Mouse (Mus musculus): ENCODE data around the gene Scarf2.

Gene Scarf2

DNA sequence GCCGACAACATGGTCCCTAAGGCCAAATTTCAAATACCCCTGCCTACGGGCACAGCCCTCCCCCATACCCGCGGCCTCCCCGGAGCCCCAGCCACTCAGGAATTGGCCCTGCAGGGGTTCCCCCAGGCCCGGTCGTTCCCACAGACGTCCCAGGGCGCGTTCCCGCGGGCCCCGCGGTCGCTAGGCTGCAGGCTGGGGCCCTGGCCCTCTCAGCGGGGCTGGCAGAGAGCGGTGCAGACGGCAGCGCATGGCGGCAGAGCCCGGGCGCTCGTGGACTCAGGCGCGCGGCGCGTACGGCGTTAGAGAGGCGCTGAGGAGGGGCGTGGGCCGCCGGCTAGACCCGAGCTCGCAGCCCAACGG lies 36.2 kb downstream of the Scarf2 start:
- no peak for DNase-seq

DNA sequence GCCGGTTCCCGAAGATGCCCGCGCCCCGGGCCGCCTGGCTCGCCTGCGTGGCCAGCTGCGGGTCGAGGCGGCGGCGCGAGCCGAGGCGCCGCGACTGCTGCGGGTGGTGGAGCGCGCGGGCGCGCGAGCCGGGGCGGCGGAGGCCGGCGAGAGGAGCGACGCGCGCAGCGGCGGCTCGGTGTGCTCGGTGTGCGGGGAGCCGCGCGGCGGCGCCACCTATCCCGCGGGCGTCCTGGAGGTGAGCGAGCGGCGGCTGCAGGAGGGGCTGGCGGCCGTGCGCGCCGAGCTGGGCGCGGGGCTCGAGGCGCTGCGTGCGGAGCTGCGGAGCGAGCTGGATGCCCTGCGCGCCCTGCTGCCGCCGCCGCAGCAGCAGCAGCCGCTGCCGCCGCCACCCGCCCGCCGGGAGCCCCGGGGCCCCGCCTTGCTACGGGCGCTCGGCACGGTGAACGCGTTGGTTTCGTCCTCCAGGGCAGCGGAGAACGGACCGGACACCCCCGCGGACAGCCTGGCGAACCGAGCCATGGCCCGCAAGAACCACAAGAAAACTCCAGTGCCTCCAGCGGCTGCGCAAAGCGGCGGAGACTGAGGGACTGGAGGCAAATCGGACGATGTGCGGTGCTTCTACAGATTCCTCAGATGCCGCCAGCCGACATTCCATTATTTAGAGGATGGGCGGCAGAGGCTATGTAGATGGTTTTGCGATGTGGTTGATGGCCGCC lies 36.8 kb downstream of the Scarf2 start:
- DNase-seq = no peak

DNA sequence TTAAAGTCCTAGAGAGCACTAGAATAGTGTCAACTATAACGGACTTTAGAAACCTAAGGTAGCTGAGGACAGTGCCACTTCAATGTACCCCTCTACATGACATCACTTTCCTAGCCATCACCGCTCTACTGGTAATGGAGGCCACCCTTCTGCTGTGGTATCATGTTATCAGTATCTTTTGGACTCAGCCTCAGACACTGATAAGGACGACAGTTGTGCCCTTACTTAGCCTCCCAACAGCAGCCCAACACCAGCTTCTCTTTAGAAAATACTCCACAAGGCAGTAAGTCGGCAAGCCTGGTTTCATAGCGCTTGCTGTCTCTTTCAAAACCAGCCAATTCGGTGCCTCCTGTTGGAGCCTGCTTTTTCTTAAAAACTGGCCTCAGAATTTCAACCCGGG lies 37.5 kb downstream of the Scarf2 start:
- no peak for DNase-seq

DNA sequence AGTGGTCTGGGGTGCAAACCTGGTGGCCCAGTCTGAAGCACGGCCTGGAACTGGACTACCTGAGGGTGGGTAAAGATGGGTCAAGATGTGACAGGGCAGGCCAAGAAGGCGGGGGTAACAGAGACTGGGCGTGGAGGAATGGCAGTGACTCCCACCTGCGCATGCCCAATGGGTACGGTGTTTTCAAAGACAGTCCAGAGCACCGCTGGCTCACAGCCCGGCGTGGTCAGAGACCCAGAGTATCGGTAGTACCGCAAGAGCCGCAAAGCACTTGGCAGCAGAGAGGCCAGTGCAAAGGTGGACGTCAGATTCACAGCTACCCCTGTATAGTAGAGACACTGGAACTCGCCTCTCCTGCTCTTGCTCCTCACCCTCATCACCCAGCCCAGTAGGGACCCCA lies 38.4 kb downstream of the Scarf2 start:
- DNase-seq = no peak

DNA sequence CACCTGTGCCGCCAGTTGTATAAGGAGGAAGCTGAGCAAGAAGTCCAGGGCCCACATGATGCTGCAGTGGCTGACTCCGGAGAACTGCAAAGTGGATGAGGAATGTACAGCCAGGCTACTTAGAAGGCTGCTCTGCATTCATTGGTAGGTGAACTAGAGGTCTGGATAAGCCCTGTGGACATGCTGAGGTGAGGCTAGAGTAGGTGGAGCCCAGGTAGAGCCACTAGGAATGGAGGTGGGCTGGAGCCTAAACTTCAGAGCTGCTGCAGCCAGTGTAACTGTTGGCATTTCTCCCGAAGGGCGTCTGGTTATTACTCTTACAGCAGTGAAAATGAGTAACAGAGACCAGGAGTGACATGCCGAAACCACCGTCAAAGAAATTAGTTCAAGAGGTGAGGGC lies 41.0 kb downstream of the Scarf2 start, which contains the start of gene Car15:
Gene Car15, minus strand, starts transcription at position 314 of the 400 bp plus-strand sequence.
- DNase-seq = no peak

DNA sequence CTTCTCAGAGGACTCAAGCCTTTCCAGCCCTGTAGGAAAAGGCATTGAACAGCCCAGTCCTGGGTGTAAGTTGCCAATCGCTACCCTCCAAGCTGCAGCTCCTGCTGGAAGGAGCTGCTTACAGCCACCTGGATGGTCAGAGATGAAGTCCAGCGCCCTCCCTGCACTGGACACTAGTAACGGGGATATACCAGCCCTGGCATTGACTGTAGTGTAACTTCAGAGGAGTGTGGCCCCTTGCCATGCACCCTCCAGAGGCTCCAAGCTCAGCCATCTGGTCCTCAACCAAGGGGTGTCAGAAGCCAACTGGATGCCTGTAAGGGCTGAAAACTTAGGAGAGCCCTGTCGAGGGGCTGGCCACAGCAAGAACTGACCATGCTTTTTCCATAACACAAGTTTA lies 42.9 kb downstream of the Scarf2 start:
- DNase-seq = no peak

DNA sequence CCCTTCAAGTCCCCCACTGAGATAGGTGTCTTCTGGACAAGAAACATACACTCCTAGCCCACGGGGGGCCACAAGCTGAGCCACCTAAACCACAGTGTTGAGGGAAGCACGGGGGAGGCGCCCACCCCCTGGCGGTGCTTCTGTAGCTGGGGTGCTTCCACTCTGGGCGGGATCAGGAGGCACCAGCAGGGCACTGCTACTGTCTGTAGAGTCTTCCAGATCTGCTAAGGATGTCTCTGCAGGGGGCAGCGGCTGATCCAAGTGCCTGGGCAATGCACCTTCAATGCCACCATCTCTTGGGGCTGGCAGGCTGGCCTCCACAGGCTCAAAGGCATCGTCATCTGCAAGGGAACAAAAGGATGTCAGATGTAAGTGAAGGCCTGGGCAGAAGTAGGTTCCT lies 45.4 kb downstream of the Scarf2 start:
- no peak for DNase-seq

DNA sequence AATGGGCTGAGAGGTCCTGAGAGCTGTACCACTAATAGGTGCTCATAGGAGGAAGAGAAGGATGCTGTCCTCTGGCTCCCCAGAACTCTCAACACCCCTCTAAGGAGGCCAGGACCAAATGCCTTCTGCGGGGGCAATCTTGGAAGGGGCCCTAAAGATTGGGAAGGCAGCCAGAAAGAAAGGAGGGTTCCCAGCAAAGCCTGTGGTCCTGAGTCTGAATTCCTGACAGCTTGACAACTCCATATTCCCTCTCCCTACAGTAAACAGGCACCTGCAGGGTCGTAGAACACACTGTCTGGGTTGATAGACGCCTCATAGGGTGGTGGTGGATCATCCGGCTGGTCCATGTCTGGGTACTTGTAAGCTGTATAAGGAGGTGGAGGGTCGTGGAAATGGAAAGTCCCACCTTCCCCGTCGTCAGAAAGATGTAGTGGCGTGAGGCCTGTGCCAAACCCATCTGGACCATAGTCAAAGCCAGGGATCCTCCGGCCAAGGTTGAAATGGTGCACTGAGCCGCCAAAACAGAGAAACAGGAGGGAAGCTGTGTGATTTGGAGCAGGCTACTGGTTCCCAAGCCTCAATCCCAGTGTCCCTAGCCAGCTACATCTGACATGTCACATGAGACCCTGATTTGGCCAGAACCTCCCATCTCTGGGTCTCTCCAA lies 46.8 kb downstream of the Scarf2 start:
- no peak for DNase-seq

DNA sequence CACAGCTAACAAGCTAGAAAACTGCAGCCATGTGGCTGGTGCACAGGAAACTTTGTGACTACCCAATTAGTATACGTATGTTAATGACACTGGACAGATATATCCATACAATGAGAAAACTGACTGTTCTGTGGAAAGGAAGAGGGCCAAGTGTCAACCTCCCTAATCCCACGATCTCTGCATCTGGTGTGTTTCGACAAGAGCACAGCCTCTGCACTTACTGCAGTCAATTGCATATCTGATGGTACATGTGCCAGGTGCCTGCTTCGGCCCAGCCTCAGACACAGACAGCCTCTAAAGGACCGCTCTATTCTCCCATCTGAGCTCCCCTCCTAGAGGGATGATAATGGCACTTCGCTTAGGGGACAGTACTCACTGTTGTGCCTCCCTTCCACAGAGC lies 51.3 kb downstream of the Scarf2 start:
- no peak for DNase-seq

DNA sequence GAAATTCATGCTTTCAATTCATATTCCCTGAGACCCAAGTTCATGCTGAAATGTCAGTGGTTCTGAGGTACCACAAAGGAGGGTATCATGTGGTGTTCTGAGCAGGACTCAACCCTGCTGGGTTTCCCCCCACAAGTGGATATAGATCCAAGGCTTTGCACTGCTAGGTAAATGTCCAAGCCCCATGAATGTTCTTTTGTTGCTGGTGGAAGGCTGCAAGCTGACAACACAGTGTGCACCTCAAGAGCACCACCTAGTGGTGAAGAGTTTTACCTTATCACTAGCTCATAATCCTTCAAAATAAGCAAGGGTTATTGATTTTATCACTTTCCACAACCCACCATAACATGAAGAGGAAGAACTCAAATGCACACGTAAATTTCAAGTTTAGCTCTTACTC lies 51.8 kb downstream of the Scarf2 start:
- DNase-seq = no peak

DNA sequence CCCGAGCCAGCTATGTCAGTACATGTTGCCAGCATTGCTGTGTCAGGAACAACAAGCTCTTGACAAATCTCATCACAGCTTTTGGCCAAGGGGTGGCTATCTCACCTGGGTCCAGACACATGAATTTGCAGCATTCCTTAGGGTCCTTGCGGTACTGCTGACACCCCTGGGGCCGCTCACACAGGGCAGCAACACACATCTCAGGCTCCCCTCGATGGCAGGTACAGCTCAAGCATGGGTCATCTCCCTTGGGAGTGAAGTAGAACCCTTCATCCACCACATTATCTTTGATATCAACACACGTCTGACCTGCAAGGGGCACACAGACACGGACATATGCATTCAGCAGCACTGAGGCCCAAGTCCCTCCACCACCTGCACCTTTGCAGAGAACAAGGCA lies 52.4 kb downstream of the Scarf2 start:
- DNase-seq = no peak

DNA sequence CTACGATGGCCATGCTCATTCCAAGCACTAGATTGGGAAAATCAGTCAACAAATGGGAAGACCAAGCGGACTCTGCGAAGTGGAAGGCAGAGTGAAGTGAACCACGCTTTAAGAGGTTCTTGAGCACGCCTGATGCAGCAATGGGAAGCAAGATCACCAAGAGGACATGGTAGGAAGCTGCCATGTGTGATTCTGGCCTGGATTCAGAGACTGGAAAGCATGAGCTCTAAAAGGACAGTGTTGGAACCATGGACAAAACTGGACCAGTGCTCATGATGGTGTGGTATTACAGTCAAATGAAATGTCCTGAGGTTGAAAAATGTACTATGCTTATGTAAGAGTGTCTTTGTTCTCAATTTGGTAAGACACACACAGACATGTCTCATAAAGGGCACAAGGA lies 54.2 kb downstream of the Scarf2 start:
- DNase-seq = no peak

DNA sequence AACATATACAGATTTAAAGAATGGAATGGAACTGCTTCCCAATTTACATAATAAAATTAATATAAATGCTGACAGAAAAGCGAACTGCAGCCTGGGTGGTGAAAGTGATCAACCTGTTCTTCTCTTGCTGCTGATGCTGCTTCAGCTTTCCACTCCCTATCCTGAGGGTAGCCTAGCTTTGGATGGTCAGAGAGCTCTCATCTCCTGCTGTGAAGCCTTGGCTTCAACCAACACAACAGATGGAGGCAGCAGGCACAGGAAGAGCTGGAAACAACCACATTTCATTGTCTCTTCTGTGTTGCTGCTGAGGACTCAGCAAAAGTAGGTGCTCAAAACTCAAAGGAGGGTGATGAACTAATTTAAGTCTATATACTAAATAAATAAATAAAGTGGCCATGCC lies 54.8 kb downstream of the Scarf2 start:
- no peak for DNase-seq

DNA sequence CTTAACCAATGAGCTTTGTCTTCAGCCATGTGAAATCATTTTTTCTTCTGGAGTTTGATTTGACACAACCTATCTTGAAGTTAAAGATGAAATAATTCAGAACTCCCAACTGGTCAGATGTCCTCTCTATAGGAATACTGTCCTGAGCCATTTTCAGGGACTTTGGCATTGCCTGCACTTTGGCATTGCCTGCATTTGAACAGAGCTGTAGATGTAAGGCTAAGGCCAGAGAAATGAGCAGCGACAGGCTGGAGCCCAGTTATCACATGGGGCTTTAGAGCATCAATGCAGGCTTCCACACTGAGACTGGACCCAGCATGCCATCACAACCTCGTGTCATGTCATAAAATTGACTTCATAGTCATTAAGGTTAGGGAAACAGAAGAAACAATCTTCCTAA lies 56.2 kb downstream of the Scarf2 start:
- DNase-seq = no peak

DNA sequence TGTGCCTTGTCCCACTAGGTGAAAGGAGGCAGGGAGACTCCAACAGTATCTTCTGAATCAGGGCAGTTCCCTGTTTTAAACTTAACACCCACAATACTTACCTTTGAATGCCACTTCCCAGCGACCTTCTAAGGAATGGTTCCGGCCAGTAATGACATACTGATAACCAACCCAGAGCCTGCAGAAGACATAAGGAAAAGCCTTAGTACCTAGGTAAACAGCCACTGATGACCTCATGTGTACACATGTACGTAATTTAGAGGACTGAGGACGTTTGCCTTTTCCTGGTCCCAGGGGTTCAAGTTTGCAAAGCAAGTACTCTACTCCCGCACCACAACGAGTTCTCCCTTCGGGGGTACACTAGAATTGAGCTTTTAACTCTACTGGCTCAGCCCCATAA lies 60.1 kb downstream of the Scarf2 start:
- DNase-seq = no peak
